8 mouse cellular contexts compared by ENCODE assay signal in the genomic region with DNA sequence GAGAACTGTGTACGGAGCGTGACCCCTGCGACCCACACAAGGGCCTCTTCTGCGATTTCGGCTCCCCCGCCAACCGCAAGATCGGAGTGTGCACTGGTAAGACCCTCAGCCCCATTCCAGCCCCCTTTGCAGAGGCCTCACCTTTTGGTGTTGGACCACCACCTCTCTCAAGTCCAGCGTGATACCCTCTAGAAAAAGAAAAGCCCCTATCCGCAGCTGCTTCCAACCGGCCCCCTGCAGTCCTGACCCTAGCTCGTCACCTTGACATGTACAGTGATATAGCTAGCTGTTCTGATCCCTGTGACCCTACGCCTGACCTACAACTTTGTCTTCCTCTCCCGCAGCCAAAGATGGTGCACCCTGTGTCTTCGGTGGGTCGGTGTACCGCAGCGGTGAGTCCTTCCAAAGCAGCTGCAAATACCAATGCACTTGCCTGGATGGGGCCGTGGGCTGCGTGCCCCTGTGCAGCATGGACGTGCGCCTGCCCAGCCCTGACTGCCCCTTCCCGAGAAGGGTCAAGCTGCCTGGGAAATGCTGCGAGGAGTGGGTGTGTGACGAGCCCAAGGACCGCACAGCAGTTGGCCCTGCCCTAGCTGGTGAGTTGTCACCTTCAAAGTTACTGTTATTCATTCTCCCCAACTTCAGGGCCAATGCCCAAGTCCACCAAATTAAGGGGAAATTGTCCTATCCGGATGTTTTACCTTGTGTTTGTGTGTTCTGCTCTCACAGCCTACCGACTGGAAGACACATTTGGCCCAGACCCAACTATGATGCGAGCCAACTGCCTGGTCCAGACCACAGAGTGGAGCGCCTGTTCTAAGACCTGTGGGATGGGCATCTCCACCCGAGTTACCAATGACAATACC. TPM values are rescaled to one million over a fixed set of nuclear protein-coding genes. Genes with fewer than 3 reads are reported as not detected.
A peak's percentile ranks its signal among the peaks of the same experiment; 100 is the strongest.
DNase-seq lines count a peak whose midpoint lies in the region; ATAC-seq and TF ChIP-seq lines count a peak whose summit lies in the region.

No protein-coding gene starts in this region.

- peak; percentile 35 for DNase-seq in ovary, postnatal 36 days (ENCODE audit: low spot score)
- DNase-seq in ovary, postnatal 10 days (ENCODE audit: low spot score): no peak
- DNase-seq in cerebellum, adult 9-11 months: peak; percentile 5
- peak; percentile 67 to 71 for DNase-seq in heart, adult 2 months
- DNase-seq in kidney, adult 2 months: peak; percentile 66
- peak; percentile 66 for DNase-seq in lung, postnatal 0 days (ENCODE audit: low spot score)
- DNase-seq in frontal cortex, postnatal 36 days (ENCODE audit: low spot score in 2 of 2): no peak
- no peak for DNase-seq in spleen, postnatal 36 days (ENCODE audit: low spot score in 2 of 2)

- H3K79me2 ChIP-seq in heart, adult 2 months (replicated peaks; ENCODE audit: control insufficient read depth, insufficient read depth, low read length): no peaks in the 10 kb centered on the region

- 0 out of 2 replicates have a peak, but pooled peaks have one; percentile 7 for ATAC-seq in lung, postnatal 0 days

- peaks cover 12% of the 10 kb centered on the region for H3K4me1 ChIP-seq in heart, adult 2 months (ENCODE audit: control insufficient read depth, insufficient read depth, low read length)
- H3K4me1 ChIP-seq in kidney, adult 2 months (ENCODE audit: control insufficient read depth, insufficient read depth, low read length): peaks cover 7% of the 10 kb centered on the region
- peaks cover 20% of the 10 kb centered on the region for H3K4me1 ChIP-seq in lung, postnatal 0 days (ENCODE audit: insufficient read depth, low read depth, low read length)

- no peak for TF ChIP-seq POLR2A in heart, adult 2 months (IDR thresholded peaks at IDR 0.05; ENCODE audit: insufficient read depth, low read depth, low read length)
- TF ChIP-seq POLR2A in kidney, adult 2 months (IDR thresholded peaks at IDR 0.05; ENCODE audit: low read depth, low read length): peak; percentile 36

- no peaks in the 10 kb centered on the region for H3K27me3 ChIP-seq in heart, adult 2 months (ENCODE audit: control insufficient read depth, insufficient read depth, low read length)
- no peaks in the 10 kb centered on the region for H3K27me3 ChIP-seq in kidney, adult 2 months (replicated peaks; ENCODE audit: control insufficient read depth, insufficient read depth, low read length)
- H3K27me3 ChIP-seq in lung, postnatal 0 days (replicated peaks; ENCODE audit: insufficient read depth, low read length): no peaks in the 10 kb centered on the region

- 12% methylated on average over 31 of the region's 31 CpGs for WGBS in heart, adult 2 months
- 21% methylated on average over 31 of the region's 31 CpGs for WGBS in kidney, adult 2 months
- WGBS in lung, postnatal 0 days: 9% methylated on average over 30 of the region's 31 CpGs

- TF ChIP-seq CTCF in heart, adult 2 months (IDR thresholded peaks at IDR 0.05): no peak
- TF ChIP-seq CTCF in kidney, adult 2 months (conservative IDR thresholded peaks at IDR 0.05; ENCODE audit: insufficient read depth, insufficient read length, low read depth, low read length): no peak
- no peak for TF ChIP-seq CTCF in lung, postnatal 0 days (IDR thresholded peaks at IDR 0.05)

- H3K9ac ChIP-seq in heart, adult 2 months (ENCODE audit: low read depth, low read length): peak overlapping the region; percentile 85
- peak overlapping the region; percentile 79 for H3K9ac ChIP-seq in lung, postnatal 0 days (replicated peaks; ENCODE audit: low read depth)

- peak overlapping the region; percentile 77 for H3K4me2 ChIP-seq in lung, postnatal 0 days (replicated peaks; ENCODE audit: low read depth, low read length)

- peaks cover 19% of the 10 kb centered on the region for H3K36me3 ChIP-seq in heart, adult 2 months (ENCODE audit: control insufficient read depth, insufficient read depth, low read length)
- H3K36me3 ChIP-seq in kidney, adult 2 months (ENCODE audit: control insufficient read depth, insufficient read depth, low read length): no peaks in the 10 kb centered on the region; the same call in 1 of the 2 replicates
- H3K36me3 ChIP-seq in lung, postnatal 0 days (ENCODE audit: insufficient read depth, low read length): no peaks in the 10 kb centered on the region

- intact Hi-C loops in heart, adult 2 months (cut with DNase I): no loop called here

- TF ChIP-seq EP300 in heart, adult 2 months (IDR thresholded peaks at IDR 0.05; ENCODE audit: insufficient read depth, low read depth, low read length): no peak
- TF ChIP-seq EP300 in lung, postnatal 0 days (IDR thresholded peaks at IDR 0.05): no peak

- peak overlapping the region; percentile 63 for H3K4me3 ChIP-seq in heart, adult 2 months
- H3K4me3 ChIP-seq in kidney, adult 2 months (ENCODE audit: insufficient read depth, low read depth, low read length): peak overlapping the region; percentile 65
- peak overlapping the region; percentile 72 for H3K4me3 ChIP-seq in lung, postnatal 0 days (ENCODE audit: low read depth, low read length)

- H3K9me3 ChIP-seq in lung, postnatal 0 days (ENCODE audit: low read length): no peaks in the 10 kb centered on the region

- peak overlapping the region; percentile 95 for H3K27ac ChIP-seq in heart, adult 2 months
- H3K27ac ChIP-seq in kidney, adult 2 months (ENCODE audit: insufficient read depth, low read depth, low read length): peak overlapping the region; percentile 90
- H3K27ac ChIP-seq in lung, postnatal 0 days (ENCODE audit: low read length): peak overlapping the region; percentile 92

RNA-seq across cellular contexts. Expression of gene Ccn2, which starts 1.0 kb away (rescaled TPM):
- 100 to 1,000 TPM in 1 of 2 experiments, 10 to 100 TPM in 1; 62.8 to 108 TPM for total RNA-seq in heart, adult 2 months (2021)
- polyA plus RNA-seq in heart, adult 2 months (2012; rRNA removed): 93.2 and 141 TPM in 2 replicates
- 115 and 153 TPM in 2 replicates for polyA plus RNA-seq in kidney, adult 2 months (2012; rRNA removed)
- polyA plus RNA-seq in lung, postnatal 0 days (2015; fragmentation: Nextera tagmentation; extraction: Ambion mirVana): 54.8 and 71.1 TPM in 2 replicates

Comparison
In these comparisons a context has a peak if more than half of its experiments do, and no peak if none do; other contexts are left out.
1. DNase-seq: peak in ovary, postnatal 36 days (single experiment), cerebellum, adult 9-11 months (single experiment), heart, adult 2 months (2 of 2), kidney, adult 2 months (single experiment) and lung, postnatal 0 days (single experiment); none in ovary, postnatal 10 days (single experiment), frontal cortex, postnatal 36 days (0 of 2) and spleen, postnatal 36 days (0 of 2).
2. Peak in every context shown above with its lines, with median percentiles within 50 percentile points of each other: H3K27ac ChIP-seq and H3K4me3 ChIP-seq.